Mouse (Mus musculus): ENCODE measurements around the gene Cfl2.
A peak's percentile ranks its signal among the peaks of the same experiment; 100 is the strongest.
"Not testable (repeated sequence)": the region's sequence is repeated elsewhere in the genome, so short reads cannot be mapped to it uniquely, and the experiment has no call there.

Cfl2 gene

DNA sequence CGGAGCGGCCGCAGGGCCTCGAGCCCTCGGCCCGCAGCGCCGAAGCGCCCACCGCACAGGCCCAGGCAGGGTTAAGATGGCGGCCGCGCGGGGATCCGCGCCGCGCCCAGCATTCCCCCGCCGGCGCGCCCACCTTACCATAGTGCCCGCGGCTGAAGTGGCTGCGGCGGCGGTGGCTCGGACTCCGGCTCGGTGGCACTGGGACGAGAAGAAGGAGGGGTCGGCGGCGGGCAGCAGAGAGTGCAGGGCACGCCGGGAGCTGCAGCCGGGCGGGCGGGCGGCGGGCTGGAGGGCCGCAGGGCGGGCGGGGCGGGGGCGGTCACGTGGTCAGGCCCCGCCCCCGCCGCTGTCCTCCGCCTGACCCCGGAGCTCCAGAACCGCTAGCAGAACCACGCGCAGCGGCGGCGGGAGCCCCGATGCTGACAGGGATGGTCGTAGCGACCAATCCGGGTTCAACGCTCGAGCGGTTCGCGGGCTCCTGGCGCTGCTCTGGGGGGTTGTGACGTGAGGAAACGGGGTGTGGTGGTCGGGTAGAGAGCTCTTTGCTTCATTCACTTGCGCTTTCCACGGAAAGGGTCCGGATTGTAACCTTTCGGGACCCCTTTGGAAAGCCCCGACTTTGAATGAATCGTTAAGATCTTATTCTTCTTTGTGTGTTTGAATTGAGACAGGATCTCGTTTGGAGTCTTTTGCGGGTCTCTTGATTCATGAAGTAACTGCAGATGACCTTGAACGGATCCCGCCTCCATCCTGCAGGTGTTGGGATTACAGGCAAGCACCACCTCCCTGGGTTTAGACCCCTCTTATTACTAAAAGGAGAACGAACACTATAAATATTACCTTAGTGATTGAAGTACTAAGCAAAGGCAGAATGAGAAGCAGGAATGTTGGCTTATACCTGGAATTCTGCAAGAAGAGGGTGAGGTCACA, at the start of gene Cfl2:
TSS of gene Cfl2 (minus strand) at position 272 of the 930 bp plus-strand sequence.
- peak; percentile 71 to 78 for DNase-seq (ENCODE audit: low spot score in 2 of 2)

DNA sequence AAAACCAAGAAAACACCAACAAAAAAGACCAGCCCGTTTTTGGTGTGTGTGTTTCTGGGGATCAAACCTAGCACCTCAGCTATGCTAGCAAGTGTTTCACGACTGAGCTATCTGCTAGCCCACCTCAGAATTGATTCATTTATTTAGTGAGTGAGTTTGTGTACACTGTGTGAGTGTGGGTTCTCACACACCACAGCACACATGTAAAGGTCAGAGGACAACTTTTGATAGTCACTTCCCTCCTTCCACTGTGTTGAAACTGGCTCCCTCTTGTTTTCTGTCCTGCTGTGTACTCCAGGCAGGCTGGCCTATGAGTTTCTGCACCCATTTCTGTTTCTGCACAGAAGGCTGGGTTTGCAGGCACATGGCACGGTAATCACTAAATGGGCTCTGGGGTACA, 47.7 kb upstream of the Cfl2 start:
- DNase-seq (ENCODE audit: low spot score in 2 of 2): no peak

DNA sequence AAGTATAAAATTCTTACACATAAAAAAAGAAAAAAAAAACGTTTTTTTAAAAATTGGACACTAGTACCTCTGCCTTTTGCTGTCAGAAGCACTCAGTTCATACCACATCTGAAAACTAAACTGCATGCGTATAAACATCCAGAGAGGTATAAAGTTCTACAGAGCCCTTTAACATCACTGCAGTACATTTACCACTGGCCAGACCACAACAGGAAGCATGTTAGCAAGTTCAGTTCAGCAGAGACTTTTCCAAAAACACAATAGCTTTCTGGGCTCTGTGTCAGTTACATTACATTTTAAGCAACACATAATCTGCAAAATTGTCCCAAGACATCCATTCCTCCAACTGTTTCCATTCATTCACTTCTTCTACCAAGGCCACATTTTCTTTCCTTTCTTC, 29.9 kb upstream of the Cfl2 start:
- DNase-seq (ENCODE audit: low spot score in 2 of 2): not testable (repeated sequence)

DNA sequence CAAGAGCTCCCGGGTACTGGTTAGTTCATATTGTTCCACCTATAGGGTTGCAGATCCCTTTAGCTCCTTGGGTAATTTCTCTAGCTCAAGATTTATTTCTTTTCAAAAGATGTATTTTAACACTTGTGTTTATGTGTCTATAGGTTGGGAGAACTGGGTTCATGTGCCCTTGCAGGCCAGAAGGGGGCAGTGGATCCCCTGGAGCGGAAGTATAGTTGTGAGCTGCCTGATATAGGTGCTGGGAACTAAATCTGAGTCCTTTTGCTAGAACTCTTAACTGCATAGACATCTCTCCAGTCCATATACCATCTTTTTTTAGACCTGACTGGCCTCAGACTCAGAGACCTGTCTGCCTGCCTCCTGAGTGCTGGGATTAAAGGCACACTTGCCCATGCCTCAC, 27.7 kb upstream of the Cfl2 start:
- DNase-seq (ENCODE audit: low spot score in 2 of 2): no peak

DNA sequence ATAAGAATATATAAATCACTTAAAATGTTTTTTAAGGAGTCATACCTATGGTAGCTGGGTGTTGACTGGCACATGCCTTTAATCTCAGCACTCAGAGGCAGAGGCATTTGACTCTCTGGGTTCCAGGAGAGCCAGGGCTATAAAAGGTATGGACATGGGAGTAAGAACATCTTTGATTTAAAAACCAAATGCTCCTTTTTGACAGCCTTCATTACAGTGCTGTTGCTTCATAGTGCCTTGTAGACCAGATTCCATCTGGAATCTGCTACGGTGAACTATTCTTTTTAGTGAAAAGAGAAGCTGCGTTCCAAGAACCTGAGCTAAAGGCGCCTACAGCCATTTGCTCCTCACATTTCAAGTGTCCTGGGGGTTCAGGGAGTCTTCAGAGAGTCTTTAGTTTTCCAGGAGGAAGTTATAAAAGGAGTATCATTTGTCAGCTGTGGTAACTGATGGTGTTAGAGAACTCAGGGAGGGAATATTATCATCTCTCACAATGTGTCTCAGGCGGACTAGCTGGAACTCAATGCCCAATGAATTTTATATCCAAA, 25.0 kb upstream of the Cfl2 start:
- DNase-seq (ENCODE audit: low spot score in 2 of 2): no peak

DNA sequence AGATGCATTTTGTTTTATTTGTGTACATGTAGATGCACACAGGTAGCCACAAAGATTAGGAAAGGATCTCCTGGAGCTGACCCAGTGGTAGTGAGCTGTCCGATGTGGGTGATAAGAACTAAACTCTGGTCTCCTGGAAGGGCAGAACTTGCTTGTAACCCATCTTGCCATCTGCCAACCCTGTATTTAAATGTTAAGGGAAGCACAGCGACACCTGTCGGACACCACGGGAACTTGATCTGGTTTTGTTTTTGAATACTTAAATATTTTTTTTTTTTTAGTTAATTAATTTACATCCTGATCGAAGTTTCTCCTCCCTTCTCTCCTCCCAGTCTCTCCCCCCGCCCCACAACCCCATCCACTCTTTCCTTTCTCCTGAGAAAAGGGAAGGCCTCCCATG, 17.0 kb upstream of the Cfl2 start:
- DNase-seq (ENCODE audit: low spot score in 2 of 2): peak; percentile 58 to 60

DNA sequence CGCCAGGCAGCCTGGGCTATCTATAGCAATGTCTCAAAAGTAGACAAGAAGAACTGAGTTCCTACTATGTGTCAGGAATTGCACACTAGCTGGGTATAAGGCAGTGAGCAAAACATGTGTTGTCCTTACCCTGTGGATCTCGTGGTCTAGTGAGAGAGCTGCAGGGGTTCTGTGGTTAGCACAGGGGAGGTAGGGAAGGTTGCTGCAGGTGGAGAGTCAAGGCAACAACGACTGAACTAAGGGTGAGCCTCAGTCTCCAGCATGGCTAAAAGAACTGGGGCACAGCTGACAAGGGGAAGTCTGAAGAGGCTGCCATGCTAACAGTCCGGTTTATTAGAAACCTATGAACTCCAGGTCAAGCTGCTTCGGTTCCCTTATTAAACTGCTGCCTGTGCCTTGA, 16.5 kb upstream of the Cfl2 start:
- no peak for DNase-seq (ENCODE audit: low spot score in 2 of 2)

DNA sequence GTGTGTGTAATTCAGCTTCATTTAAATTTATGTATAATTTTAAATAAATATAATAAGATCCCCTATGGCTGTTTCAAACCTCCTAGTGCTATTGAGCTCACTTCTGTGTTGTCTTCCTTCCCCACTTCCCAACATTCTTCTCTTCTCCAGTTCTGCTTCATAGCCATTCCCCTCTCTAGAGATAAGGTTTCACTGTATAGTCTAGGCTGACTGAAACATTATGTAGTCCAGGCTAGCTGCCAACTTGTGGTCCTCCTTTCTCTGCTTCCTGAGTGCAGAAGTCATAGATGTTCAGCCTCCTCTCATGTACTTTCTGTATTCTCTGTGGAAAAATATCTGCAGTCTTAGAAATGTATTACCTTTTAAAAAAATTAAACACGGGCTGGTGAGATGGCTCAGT, 15.2 kb upstream of the Cfl2 start:
- no peak for DNase-seq (ENCODE audit: low spot score in 2 of 2)

DNA sequence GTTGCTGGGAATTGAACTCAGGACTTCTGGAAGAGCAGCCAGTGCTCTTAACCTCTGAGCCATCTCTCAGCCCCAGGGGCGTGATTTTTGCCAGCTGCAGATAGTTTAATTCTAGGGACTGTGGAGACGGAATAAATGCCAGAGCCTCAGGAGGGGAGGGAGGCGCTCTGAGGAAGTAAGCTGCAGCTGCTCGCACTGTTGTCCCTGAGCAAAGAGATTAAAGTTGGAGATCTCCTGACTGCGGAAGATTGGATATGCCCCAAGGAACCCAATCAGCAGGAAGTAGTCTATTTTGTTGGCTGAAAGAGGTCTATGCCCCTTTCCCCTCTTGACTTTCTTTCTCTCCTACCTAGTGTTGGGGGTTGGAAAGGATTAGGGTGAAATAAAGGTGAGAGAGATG, 14.2 kb upstream of the Cfl2 start:
- DNase-seq (ENCODE audit: low spot score in 2 of 2): no peak

DNA sequence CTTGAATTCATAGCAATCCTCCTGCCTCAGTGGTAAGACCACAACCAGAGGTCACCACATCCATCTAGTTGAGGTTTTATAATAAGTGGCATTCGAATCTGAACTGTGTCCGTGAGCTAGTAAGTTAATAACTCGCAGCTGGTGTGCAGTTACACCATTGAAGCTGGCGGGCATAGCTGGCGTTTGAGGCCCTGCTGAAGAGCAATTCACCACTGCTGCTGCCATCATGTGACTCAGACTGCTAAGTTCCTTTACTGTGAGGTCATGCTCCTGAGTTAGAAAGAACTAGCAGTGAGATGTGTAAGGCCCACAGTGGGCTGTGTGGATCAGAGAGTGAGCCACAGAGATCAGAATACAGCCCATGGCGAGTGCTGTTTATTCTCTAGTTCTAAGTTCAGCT, 12.0 kb upstream of the Cfl2 start:
- DNase-seq (ENCODE audit: low spot score in 2 of 2): no peak

DNA sequence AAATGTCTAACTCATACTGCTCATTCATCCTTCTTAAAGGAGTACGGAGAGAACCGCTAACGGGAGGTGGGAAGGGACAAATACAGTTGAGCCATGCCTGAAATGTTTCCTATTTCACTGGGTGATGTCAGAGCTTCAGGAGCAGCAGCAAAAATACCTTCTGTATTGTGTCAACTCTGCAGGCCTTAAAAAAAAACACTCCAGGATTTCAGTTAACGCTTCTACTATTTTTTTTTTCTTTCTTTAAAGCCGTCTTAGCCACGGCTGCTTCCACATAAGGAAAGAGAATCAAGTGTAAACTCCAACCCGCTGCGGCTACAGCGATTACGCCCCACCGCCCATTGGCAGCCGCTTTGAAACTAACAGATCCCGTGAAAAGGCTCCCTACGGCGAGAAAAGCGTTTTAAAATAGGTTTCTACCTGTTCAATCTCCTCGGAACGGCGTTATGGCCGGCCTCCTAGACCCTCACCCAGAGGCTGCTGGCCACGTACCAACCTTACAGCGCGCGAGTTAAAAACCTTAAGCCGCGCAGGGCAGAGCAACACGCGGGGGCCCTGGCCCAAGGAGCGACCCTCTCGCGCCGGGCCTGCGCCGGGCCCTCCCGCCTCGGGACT, 579 bp downstream of the Cfl2 start:
- DNase-seq (ENCODE audit: low spot score in 2 of 2): peak in 1 of 2 experiments; percentile 29

DNA sequence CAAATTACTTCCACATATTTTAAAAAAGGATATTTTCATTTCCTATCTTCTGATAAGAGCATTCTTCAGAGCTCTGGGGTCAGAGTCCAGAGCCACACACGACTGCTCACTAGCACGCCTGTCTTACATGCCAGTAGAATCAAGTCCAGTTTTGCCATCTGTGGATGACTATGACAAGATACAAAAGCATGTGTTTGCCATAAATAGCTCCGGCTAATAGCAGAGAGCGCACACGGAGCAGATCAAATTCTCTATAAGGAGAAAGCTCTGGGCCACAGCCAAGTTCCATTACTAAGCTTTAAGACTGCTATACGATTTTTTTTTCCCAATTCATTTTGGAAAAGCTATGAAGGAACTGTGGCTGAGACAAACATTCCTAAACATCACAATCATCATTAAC, 3.1 kb downstream of the Cfl2 start:
- no peak for DNase-seq (ENCODE audit: low spot score in 2 of 2)

DNA sequence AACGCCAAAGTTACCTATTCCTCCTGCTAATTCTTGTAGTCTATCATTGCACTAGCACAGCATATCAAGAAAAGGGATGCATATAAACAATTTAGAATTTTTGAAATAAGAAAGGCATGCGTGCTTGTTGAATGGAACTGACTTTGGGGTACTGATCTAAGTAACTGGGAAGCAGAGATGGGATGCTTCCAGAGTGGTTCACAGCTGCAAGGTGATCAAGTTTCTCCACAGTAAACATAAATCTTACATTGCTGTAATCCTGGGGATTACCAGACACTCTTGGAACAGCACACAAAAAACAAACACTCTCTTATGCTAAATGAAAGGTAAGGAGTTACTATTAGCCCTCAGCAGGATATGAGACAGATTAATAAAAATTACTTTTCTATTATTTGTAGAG, 12.1 kb downstream of the Cfl2 start:
- no peak for DNase-seq (ENCODE audit: low spot score in 2 of 2)

DNA sequence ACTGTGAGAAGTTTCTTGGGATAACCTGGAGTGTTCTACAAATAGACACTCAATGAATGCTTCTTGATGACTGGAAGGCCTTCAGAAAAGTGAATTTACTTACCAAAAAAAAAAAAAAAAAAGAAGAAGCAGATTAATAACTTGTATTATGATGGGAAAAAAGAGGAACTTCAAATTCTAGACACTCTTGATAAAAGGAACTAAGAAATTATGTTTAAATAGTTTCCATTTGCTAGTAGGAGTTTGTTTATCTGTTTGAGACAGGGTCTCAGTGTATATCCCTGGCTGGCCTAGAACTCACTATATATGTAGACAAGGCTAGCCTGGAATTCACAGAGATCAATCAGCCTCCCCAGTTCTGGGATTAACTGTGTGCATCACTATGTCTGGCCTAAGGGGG, 18.3 kb downstream of the Cfl2 start:
- no peak for DNase-seq (ENCODE audit: low spot score in 2 of 2)

DNA sequence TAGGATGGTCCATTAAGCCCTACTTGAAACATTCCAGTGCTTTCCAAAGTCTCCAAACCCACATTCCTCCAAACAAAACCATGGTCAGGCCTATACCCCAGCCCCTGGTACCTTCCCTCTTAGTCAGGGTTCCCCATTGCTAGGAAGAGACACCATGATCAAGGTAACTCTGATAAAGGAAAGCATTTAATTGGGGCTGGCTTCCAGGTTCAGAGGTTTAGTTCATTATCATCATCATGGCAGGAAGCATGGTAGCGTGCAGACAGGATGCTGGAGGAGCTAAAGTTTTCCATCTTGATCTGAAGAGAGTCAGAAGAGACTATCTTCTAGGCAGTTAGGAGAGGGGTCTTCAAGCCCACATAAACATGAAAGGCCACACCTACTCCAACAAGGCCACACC, 21.1 kb downstream of the Cfl2 start:
- DNase-seq (ENCODE audit: low spot score in 2 of 2): no peak

DNA sequence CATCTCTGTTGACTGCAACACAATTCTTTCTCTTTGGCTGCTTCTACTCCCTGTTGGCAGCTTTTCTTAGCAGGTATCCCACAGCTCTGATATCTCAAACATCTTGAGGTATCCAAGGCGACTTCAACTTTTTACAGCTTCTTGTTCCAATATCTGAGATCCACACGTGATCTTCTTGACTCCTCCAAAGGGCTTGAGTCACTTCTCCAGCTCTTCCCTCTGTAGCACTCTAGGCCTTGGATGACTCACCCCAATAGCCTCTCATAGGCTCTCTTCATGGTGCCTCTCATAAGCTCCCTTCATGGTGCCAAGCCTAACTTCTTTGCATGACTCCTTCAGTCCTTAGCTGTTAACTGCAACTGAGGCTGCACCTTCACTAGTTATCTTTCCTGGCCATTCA, 22.9 kb downstream of the Cfl2 start:
- DNase-seq (ENCODE audit: low spot score in 2 of 2): no peak

DNA sequence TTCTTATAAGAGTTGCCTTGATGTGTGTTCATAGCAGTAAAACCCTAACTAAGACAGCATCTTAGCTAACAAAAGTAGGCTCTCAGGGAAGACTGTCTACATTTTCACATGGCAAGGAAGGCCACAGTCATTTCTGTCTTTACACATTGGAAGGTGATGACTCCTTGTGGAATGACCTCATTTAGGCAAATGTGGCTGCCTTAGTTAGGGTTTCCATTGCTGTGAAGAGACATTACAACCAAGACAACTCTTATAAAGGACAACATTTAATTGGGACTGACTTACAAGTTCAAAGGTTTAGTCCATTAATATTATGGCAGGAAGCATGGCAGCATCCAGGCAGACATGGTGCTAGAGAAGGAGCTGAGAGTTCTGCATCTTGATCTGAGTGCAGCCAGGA, 23.7 kb downstream of the Cfl2 start:
- DNase-seq (ENCODE audit: low spot score in 2 of 2): no peak

DNA sequence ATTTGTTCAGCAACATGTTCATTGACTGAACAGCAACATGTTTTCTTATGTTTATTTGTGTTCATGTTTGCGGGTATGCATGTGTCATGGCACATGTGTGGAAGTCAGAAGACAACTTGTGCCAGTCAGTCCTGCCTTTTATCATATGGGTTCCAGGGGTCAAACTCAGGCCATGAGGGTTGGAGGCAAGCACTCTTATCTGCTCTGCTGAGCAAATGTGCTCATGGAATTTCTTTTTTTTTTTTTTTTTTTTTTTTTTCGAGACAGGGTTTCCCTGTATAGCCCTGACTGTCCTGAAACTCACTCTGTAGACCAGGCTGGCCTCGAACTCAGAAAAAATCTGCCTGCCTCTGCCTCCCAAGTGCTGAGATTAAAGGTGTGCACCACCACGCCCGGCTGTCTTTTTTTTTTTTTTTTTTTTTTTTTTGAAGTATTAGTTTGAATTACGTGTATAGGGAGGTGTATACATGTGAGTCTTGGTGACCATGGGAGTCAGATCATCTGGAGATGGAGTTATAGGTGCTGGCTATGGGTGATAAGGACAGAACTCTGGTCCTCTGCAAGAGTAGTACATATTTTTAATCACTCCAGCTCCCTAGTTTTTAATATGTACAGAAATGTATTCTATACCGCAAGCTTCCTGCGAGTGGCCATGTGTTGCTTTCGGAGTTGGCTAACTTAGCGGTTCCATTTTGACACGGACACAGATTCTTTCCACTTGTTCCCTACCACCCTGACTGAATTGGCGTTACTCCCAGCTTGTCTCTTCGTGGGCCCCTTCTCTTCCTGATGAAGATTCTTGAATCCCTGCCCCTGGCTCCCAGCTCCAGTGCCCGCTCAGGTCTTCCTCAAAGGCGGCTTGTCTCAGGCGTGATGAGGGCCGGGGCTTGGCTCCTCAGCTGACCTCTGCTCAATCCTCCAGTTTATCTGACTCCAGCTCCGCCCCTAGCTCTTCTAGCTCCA, 26.8 kb downstream of the Cfl2 start:
- no peak for DNase-seq (ENCODE audit: low spot score in 2 of 2)

DNA sequence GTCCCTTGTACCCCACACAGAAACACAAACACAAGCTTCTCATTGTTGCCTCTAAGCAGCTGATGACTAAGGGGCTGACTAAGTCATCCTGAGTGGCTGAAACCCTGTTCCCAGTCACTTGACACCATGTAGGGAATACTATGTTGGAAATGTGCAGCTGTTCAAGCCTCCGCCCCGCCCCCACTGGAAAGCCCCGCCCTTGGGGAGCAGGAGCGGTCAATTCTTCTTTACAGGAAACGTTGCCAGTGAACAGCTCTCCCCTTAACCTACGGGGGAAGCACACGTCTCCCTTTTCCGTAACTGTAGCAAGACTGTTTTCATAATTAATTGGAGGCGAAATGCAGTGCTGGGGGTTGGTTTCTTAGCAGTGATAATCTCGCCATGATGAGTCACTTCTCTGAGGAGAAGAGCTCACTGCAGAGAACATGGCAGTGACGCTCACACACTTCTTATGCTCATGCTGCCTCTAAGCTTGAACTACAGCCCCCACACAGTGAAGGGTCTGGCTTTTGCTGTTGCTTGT, 27.7 kb downstream of the Cfl2 start:
- peak; percentile 64 to 69 for DNase-seq (ENCODE audit: low spot score in 2 of 2)

DNA sequence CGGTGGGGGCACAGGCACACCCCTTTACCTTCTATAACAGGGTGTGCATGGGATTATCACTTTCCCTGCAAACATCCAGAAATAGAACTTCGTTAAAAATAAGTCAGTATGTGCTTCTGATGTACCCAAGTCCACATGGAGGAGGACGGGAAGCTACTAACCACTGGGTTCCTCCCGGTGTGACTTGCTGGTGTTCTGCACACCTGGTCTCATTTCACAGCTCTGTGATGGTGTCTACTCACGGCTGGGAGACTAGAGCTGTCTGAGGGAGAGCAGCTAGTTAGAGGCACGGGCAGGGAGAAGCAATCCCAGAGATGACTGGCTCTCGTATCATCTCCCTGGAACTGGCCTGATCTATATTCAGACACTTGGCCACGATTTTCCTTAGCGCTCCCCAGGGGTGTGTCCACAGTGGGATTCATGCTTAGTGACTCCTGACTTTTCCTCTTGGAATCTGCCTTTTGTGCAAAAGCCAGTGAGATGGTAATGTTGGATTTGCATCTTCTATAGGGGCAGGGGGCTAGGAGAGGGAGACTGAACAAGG, 28.7 kb downstream of the Cfl2 start:
- DNase-seq (ENCODE audit: low spot score in 2 of 2): no peak

DNA sequence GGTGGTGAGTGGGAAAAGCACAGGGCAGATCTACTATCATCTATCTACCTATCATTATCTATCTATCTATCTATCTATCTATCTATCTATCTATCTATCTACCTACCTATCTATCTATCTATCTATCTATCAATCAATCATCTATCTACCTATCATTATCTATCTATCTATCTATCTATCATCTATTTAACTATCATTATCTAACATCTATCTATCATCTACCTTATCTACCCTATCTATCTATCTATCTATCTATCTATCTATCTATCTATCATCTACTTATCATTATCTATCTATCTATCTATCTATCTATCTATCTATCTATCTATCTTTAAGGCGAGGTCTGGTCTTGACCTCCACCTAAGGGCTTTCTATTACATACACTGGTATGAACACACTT, 30.8 kb downstream of the Cfl2 start:
- DNase-seq (ENCODE audit: low spot score in 2 of 2): not testable (repeated sequence)
